Mouse (Mus musculus): ENCODE results near the gene Anxa2. TPM values are rescaled to one million over a fixed set of nuclear protein-coding genes. Genes with fewer than 3 reads are reported as not detected.
A peak's percentile ranks its signal among the peaks of the same experiment; 100 is the strongest.

Gene Anxa2
- polyA plus RNA-seq (2015; fragmentation: Nextera tagmentation; extraction: Ambion mirVana): 68.2 and 78.3 TPM in 2 replicates

DNA sequence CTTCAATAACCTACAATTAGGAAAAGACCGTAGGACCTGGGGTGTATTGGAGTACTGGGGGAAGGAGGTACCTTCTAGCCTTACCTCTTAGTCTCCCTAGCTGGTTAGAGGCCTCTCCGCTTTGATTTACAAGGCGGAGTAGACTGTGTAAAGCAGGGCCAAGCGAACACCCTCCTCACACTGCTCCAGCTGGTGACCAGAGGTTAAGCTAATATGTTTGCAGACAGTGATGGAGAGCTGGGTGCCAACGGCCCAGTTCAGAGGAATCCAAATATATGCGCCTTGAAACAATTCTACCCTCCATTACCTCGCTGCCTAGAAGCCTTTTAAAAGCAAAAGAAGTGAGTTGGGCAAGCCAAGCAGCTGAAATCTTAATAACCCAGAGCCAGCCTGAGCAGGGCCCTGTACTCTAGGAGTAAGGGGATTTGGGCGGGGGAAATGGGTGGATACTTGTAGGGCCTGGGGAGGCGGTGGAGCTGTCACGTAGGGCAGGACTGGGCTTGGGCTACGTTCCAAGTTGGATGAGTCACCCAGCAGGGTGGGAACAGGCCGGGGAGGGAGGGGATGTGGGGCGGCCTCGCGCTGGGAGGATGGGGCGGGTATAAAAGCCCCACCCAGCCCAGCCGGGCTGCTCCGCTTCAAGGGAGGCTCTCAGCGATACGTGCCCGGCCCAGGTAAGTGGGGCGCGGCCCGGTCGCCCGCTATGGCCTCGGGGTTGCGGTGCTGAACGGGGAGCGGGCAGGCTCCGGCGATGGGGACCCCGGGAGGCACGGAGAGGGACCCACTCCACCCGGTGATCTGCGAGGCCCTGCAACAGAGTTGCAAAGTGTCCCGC, at the start of gene Anxa2:
Gene Anxa2 (plus strand): TSS at position 555 of the 835 bp plus-strand sequence.
- TF ChIP-seq CTCF (IDR thresholded peaks at IDR 0.05; ENCODE audit: low read depth) (no peak), EP300 (IDR thresholded peaks at IDR 0.05; ENCODE audit: low read depth) (no peak)
- H3K9me3 ChIP-seq (ENCODE audit: low read length): no peaks in the 10 kb centered on the region
- DNase-seq: peak; percentile 89
- H3K4me1 ChIP-seq (ENCODE audit: insufficient read depth): peaks cover 40% of the 10 kb centered on the region
- H3K36me3 ChIP-seq (replicated peaks; ENCODE audit: insufficient read depth, low read length): no peaks in the 10 kb centered on the region
- H3K4me2 ChIP-seq (ENCODE audit: low read depth, low read length): peak within 1 kb of the TSS; percentile 84
- H3K27me3 ChIP-seq (ENCODE audit: insufficient read depth, low read length): no peaks in the 10 kb centered on the region
- peak within 1 kb of the TSS; percentile 76 for H3K4me3 ChIP-seq (ENCODE audit: low read depth, low read length)
- peak; percentile 90 for ATAC-seq
- WGBS (ENCODE audit: insufficient replicate concordance): 11% methylated on average over 35 of the region's 37 CpGs
- H3K27ac ChIP-seq (ENCODE audit: low read depth): peak within 1 kb of the TSS; percentile 91
- peak within 1 kb of the TSS; percentile 80 for H3K9ac ChIP-seq (replicated peaks)

GRCm38 (mm10) chr9:69404671-69405070, 48.7 kb upstream of the Anxa2 start:
- Histone ChIP-seq H3K4me3 (ENCODE audit: low read depth, low read length) (no peak overlapping the region), H3K36me3 (replicated peaks; ENCODE audit: insufficient read depth, low read length) (peaks cover 4% of the 10 kb centered on the region; the same call in 1 of the 2 replicates), H3K9me3 (ENCODE audit: low read length) (no peaks in the 10 kb centered on the region), H3K4me1 (ENCODE audit: insufficient read depth) (no peaks in the 10 kb centered on the region), H3K27ac (ENCODE audit: low read depth) (no peak overlapping the region), H3K9ac (replicated peaks) (no peak overlapping the region), H3K4me2 (ENCODE audit: low read depth, low read length) (no peak overlapping the region), H3K27me3 (ENCODE audit: insufficient read depth, low read length) (no peaks in the 10 kb centered on the region)
- 85% methylated on average over 6 of the region's 6 CpGs for WGBS (ENCODE audit: insufficient replicate concordance)
- ATAC-seq (no peak), DNase-seq (no peak)
- TF ChIP-seq EP300 (IDR thresholded peaks at IDR 0.05; ENCODE audit: low read depth) (no peak), CTCF (IDR thresholded peaks at IDR 0.05; ENCODE audit: low read depth) (no peak)

GRCm38 (mm10) chr9:69419476-69419875, 33.9 kb upstream of the Anxa2 start:
- H3K27me3 ChIP-seq (ENCODE audit: insufficient read depth, low read length): no peaks in the 10 kb centered on the region
- no peak overlapping the region for H3K4me3 ChIP-seq (ENCODE audit: low read depth, low read length)
- 91% methylated on average over 1 of the region's 1 CpGs for WGBS (ENCODE audit: insufficient replicate concordance)
- no peak overlapping the region for H3K27ac ChIP-seq (ENCODE audit: low read depth)
- TF ChIP-seq EP300 (IDR thresholded peaks at IDR 0.05; ENCODE audit: low read depth) (no peak), CTCF (IDR thresholded peaks at IDR 0.05; ENCODE audit: low read depth) (peak; percentile 54)
- no peaks in the 10 kb centered on the region for H3K4me1 ChIP-seq (ENCODE audit: insufficient read depth)
- H3K36me3 ChIP-seq (replicated peaks; ENCODE audit: insufficient read depth, low read length): peaks cover 45% of the 10 kb centered on the region
- H3K9me3 ChIP-seq (ENCODE audit: low read length): no peaks in the 10 kb centered on the region
- H3K9ac ChIP-seq (replicated peaks): no peak overlapping the region
- no peak overlapping the region for H3K4me2 ChIP-seq (ENCODE audit: low read depth, low read length)
- DNase-seq (no peak), ATAC-seq (no peak)

DNA sequence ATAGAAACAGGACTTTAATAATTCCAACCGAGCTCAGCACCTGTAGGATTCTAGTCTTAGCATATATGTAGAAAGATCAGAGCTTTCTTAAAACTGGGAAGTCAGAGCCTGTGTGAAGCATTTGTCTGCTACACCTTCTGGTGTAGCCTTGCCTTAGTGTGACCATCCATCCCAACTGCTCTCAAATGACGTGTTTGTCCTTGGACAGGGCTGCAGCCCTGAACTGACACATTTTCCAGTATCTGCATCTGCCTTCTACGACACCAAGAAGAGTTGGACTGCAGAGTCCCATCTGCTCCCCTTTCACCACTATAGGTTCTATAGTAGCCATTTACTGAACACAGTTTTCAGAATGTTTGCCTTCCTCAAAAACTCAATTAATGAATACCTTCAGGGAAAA, 22.9 kb upstream of the Anxa2 start:
- H3K4me2 ChIP-seq (ENCODE audit: low read depth, low read length): no peak overlapping the region
- no peak overlapping the region for H3K27ac ChIP-seq (ENCODE audit: low read depth)
- no peaks in the 10 kb centered on the region for H3K9me3 ChIP-seq (ENCODE audit: low read length)
- no peak overlapping the region for H3K9ac ChIP-seq (replicated peaks)
- WGBS (ENCODE audit: insufficient replicate concordance): 77% methylated on average over 3 of the region's 3 CpGs
- no peaks in the 10 kb centered on the region for H3K4me1 ChIP-seq (ENCODE audit: insufficient read depth)
- H3K27me3 ChIP-seq (ENCODE audit: insufficient read depth, low read length): no peaks in the 10 kb centered on the region
- TF ChIP-seq EP300 (IDR thresholded peaks at IDR 0.05; ENCODE audit: low read depth) (no peak), CTCF (IDR thresholded peaks at IDR 0.05; ENCODE audit: low read depth) (no peak)
- H3K36me3 ChIP-seq (replicated peaks; ENCODE audit: insufficient read depth, low read length): peaks cover 39% of the 10 kb centered on the region
- ATAC-seq (no peak), DNase-seq (no peak)
- H3K4me3 ChIP-seq (ENCODE audit: low read depth, low read length): no peak overlapping the region

DNA sequence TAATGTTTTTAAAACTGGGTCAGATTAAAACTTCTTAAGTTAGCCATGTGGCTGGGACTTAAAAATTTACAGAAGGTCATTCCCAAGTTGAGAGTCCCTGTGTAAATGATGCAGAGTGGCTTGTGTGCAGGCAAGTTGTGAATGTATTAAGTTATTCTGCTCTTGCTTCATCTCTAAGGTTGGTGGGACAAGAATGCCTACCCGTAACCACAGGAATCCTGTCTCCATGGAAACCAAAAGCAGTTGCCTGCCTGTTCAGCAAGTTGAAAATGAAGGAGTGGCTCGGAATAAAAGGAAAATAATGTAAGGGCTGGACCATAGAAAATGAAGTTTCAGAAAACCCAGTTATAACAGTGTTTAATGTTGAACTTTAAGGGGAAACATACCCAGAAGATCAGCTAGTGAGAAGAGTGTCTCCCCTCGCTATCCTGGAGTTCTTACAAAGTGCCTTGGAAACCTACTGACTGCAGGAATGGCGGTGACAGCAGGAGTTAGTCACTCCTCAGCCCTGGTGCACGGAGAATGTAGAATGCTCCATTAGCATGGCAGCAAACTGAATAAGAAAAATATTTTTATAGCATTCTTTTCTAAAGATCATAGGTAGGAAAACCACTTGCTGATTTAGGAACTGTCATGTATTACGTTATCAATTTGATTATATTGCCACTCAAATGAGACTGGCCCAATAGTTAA, 21.4 kb upstream of the Anxa2 start:
- Histone ChIP-seq H3K9me3 (ENCODE audit: low read length) (no peaks in the 10 kb centered on the region), H3K27ac (ENCODE audit: low read depth) (no peak overlapping the region), H3K4me1 (ENCODE audit: insufficient read depth) (no peaks in the 10 kb centered on the region), H3K9ac (replicated peaks) (no peak overlapping the region), H3K27me3 (ENCODE audit: insufficient read depth, low read length) (no peaks in the 10 kb centered on the region), H3K36me3 (replicated peaks; ENCODE audit: insufficient read depth, low read length) (peaks cover 32% of the 10 kb centered on the region), H3K4me3 (ENCODE audit: low read depth, low read length) (no peak overlapping the region), H3K4me2 (ENCODE audit: low read depth, low read length) (no peak overlapping the region)
- WGBS (ENCODE audit: insufficient replicate concordance): 81% methylated on average over 6 of the region's 6 CpGs
- no peak for DNase-seq
- ATAC-seq: no peak
- no peak for TF ChIP-seq CTCF (IDR thresholded peaks at IDR 0.05; ENCODE audit: low read depth)
- TF ChIP-seq EP300 (IDR thresholded peaks at IDR 0.05; ENCODE audit: low read depth): no peak

DNA sequence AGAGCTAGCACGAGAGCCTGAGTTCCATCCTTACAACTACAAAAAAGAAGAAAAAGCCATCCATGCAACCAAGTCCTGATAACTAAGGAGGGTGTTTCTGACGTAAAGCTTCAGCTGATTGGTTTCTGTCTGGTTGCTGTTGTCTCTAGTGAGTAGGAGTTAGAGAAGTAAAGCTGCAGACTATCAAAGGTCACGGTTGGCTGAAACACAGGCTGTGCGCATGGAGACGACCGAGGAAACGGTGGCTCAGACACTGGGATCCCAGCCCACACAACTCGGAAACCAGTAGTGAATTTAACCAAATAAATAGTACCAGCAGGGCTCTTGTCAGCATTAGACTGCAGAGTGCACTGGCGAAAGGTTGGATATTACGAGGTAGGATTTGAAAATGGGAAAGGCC, 18.2 kb upstream of the Anxa2 start:
- WGBS (ENCODE audit: insufficient replicate concordance): 61% methylated on average over 10 of the region's 10 CpGs
- Histone ChIP-seq H3K27ac (ENCODE audit: low read depth) (no peak overlapping the region), H3K4me1 (ENCODE audit: insufficient read depth) (peaks cover 2% of the 10 kb centered on the region; the same call in 1 of the 2 replicates), H3K9me3 (ENCODE audit: low read length) (no peaks in the 10 kb centered on the region), H3K27me3 (ENCODE audit: insufficient read depth, low read length) (no peaks in the 10 kb centered on the region), H3K9ac (replicated peaks) (no peak overlapping the region), H3K4me2 (ENCODE audit: low read depth, low read length) (peak overlapping the region; percentile 15; the same call in 1 of the 2 replicates), H3K4me3 (ENCODE audit: low read depth, low read length) (no peak overlapping the region), H3K36me3 (replicated peaks; ENCODE audit: insufficient read depth, low read length) (peaks cover 14% of the 10 kb centered on the region; the same call in 1 of the 2 replicates)
- no peak for DNase-seq
- TF ChIP-seq EP300 (IDR thresholded peaks at IDR 0.05; ENCODE audit: low read depth) (no peak), CTCF (IDR thresholded peaks at IDR 0.05; ENCODE audit: low read depth) (no peak)
- ATAC-seq: peak; percentile 35

Data from liver, postnatal 0 days (tissue).